Mouse (Mus musculus): ENCODE data around the gene Prnp. TPM values are rescaled to one million over a fixed set of nuclear protein-coding genes. Genes with fewer than 3 reads are reported as not detected.

Gene Prnp
- 100 to 1,000 TPM; 104 to 114 TPM for total RNA-seq (2021)
- long read RNA-seq, experiment 1, transcript Prnp-201 (3 exons, 2,184 nt), result major isoform, 232 of 260 reads
- long read RNA-seq, experiment 1, partial matches to known transcripts, result 24 of 260 reads
- long read RNA-seq, experiment 1, other reads (novel, unspliced or antisense), result 4 of 260 reads
- long read RNA-seq, experiment 2, transcript Prnp-201 (3 exons, 2,184 nt), result major isoform, 173 of 200 reads
- long read RNA-seq, experiment 2, partial matches to known transcripts, result 24 of 200 reads
- long read RNA-seq, experiment 2, other reads (novel, unspliced or antisense), result 3 of 200 reads

DNA sequence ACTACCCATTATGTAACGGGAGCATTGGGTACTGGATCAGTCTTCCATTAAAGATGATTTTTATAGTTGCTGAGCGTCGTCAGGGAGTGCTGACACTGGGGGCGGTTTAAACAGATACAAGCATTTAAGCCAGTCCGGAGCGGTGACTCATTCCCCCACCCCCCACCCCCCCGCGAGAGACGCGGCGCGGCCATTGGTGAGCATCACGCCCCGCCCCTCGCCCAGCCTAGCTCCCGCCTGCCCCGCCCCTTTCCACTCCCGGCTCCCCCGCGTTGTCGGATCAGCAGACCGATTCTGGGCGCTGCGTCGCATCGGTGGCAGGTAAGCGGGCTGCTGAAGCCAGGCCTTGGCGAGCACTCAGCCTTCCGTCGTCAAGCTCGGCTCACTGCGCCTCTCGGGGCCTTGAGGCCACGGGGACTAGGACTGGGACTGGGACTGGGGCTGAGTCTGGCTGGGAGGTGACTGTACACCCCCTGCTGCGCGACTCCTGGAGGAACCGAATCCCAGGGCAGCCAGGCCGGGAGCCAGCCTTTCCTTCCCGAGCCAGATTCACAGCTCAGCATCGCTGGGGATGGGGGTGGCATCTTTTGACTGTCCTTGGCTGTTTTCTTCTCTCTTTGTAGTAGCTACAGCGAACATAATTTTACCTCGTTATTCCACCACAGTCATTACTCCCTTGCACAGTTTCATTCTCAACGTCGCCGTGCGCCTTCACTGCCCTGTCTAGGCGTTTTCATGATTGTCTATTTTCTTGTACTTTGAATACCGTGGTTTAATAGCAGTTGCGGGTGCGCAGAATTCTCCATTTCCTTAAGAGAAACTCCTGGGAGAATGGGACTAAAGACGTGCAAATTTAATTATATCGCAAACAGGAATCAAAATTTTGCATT lies at the start of gene Prnp, which contains the start of gene Prn:
Prnp (plus strand) TSS at position 246 of the 890 bp plus-strand sequence.
Prn (plus strand) TSS at position 275 of the 890 bp plus-strand sequence.
- peak; percentile 92 for DNase-seq (ENCODE audit: low spot score)

DNA sequence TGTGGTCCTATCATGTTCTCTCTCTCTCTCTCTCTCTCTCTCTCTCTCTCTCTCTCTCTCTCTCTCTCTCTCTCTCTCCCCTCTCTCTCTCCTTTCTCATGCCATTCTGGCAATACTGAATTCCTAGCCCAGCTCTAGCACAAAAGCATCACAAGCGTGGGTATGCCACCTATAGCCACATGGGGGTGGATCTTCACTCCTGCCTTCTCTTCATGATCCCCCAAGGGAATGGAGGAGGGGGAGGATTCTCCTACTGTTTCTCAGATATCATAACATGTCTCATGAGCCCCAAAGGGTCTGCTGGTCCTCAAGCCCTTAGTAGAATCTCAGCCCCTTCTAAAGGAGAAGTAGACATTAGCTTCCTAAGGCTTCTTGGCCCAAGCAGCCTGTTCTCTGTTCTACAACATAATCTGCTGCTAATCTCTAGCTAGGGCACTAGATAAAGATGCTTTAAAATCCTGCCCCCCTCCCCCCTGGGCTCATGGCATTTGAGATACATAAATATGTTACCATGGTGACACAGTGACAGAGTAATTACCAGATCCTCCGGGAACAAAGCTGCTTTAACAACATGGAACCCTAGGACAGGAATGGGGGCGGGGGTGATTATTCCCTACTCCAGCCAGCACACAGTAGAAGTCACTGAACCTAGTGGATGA lies 47.0 kb upstream of the Prnp start:
- DNase-seq (ENCODE audit: low spot score), result no peak

DNA sequence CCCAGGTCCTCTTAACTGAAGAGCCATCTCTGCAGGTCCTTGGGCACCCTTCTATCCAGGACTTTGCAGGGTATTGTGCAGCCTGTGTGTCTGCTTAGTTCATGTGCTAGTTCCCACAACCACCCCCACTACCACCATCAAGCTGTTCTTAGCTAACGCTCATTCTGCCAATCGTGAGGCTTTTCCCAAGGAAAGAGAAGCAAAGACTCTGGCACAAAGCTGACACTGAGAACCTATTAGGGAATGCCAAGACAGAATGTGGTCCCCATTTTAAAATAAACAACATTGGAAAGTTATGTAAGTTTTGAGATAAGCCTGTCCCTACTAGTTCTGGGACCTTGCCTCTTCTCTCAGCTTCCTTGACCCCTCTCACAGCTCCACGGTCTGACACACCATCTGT lies 46.3 kb upstream of the Prnp start:
- DNase-seq (ENCODE audit: low spot score), result no peak

DNA sequence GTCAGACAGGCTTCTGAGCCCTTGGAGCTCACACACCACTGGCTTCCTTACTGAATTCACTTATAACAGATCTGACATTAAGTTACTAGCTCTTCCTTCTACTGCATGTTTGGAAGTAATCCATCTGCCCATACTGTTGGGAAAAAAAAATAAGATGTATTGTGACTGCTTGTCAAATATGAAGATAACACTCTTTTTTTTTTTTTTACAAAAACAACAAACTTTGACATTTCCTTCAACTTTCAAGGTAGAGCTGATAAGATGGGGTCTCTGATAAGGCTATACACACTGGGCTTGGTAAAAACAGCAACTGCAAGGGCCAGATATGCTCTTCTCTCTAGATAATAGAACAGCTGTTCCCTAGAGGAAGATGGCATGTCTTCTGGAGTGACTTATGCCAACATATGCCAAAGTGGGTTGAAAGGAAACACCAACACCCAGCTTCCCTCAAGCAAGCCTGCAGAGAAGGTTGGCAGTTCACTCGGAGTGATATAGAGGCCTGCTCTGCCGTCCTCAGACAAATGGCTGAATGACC lies 45.4 kb upstream of the Prnp start:
- DNase-seq (ENCODE audit: low spot score), result no peak

- DNase-seq (ENCODE audit: low spot score), result no peak
Observed at GRCm38 (mm10) chr2:131866676-131867075, 43.1 kb upstream of the Prnp start.

DNA sequence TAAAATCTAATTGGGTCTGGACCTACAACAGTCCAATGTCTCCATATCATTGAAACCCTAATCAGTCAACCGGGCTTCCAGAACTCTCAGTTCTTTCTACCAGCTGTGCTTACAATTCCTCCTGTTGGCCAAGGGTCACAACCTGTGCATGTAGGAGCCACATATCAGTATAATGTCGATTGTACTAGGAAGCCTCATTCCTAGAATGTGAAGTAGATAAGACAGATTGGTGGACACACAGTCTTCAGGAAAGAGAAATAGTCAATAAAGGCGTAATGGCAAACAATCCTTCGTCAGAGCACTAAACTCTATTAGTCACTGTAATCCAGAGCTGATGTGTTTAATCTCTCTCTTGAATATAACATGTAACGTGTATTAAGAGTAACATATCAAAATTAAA lies 40.7 kb upstream of the Prnp start:
- no peak for DNase-seq (ENCODE audit: low spot score)

DNA sequence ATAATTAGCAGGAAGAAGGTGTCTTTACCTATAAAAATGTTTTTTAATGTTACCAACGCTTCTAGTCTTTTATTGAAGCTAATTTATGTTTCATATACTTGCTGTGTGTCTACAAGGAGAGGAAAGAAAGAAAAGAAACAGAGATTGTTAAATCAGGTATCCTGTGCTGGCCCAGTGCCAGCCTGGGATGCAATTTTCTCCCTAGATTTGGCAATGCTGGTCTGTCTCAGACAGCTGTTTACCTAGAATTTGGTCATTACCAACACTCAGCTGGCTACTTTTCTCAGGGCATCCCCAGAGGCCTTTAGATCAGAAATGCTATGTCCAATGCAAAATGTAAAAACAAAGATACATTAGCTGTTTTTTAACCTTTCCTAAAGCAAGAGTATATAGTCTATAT lies 36.4 kb upstream of the Prnp start:
- DNase-seq (ENCODE audit: low spot score), result no peak

GRCm38 (mm10) chr2:131876551-131877265 lies 33.0 kb upstream of the Prnp start:
- DNase-seq (ENCODE audit: low spot score), result no peak

GRCm38 (mm10) chr2:131881766-131882165 lies 28.0 kb upstream of the Prnp start:
- no peak for DNase-seq (ENCODE audit: low spot score)

DNA sequence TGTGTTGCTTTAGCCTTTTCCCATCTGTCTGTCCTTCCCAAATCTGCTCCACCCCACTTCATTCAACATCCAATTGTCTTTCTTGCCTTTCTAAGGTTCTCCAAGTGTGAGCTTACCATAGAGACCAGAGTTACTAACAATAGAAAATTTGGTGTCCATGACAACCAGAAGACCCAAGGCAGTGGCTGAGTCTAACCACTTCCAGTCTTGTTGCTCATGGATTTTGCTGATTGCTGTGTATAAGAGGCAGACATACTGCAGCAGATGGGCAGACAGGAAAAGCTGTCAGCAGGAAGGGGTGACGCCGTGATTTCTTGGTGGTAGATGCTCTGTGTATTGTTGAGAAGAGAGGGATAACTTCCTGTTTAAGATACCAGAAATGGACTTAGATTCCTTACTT lies 26.6 kb upstream of the Prnp start:
- no peak for DNase-seq (ENCODE audit: low spot score)

GRCm38 (mm10) chr2:131886503-131887160 lies 23.1 kb upstream of the Prnp start:
- DNase-seq (ENCODE audit: low spot score), result no peak

GRCm38 (mm10) chr2:131888233-131888632 lies 21.5 kb upstream of the Prnp start:
- DNase-seq (ENCODE audit: low spot score), result no peak

DNA sequence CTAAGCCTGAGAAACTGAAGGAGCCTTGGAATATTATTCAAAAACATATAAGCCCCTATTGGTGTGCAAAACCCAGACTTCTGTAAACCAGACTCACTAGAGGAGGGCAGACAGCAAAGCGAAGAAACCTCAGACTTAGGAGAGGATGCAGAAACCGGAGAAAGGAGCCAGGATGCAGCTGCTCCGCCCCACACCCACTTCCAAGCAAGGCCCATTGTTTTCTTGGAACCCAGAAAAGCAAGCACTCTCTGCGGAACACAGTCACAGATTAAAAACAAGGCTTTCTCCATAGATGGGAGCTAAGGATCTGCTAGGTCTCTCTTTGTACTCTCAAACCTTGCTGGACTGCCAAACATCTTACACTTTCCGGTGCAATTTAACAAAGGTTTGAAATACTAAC lies 17.2 kb upstream of the Prnp start:
- DNase-seq (ENCODE audit: low spot score), result no peak

GRCm38 (mm10) chr2:131895106-131895505 lies 14.6 kb upstream of the Prnp start:
- no peak for DNase-seq (ENCODE audit: low spot score)

- DNase-seq (ENCODE audit: low spot score), result no peak
Observed at GRCm38 (mm10) chr2:131896011-131896410, 13.7 kb upstream of the Prnp start.

- DNase-seq (ENCODE audit: low spot score), result no peak
Observed at GRCm38 (mm10) chr2:131897336-131898109, 12.2 kb upstream of the Prnp start.

DNA sequence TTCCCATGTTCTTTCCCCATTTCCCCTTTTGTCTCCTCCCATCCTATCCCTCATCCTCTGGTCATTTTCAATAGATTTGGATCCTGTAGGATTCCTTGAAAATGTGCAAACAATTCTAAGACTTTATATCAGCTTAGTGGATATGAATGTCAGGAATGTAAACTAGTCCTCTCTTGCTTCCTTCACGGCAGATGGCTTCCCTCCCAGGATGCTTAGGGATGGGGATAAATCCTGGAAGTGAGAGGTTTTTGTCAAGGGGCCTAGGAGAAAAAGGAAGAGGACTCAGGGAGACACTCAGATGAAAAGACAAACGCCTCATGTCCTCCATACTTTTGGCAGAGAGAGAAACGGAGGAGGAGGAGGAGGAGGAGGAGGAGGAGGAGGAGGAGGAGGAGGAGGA lies 7.3 kb upstream of the Prnp start:
- no peak for DNase-seq (ENCODE audit: low spot score)

DNA sequence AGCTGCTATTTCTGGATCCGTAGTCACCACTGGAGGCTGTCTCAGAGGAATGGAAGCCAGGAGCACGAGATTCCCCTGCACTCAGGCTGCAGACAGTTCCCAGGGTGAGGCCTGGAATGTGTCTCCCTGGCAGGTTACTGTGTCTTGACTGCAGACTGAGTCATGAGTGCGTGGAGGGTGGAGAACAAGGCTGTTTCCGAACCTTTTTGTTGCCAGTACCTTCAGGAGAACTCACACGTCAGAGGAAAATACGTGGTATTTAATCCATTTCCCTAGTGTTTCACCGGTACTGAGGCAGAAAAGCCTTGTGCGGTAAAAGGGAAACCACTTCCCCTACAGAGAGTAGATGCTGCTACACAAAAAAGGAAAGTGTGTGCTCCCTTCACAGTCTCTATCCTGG lies 6.9 kb upstream of the Prnp start:
- DNase-seq (ENCODE audit: low spot score), result peak; percentile 83

DNA sequence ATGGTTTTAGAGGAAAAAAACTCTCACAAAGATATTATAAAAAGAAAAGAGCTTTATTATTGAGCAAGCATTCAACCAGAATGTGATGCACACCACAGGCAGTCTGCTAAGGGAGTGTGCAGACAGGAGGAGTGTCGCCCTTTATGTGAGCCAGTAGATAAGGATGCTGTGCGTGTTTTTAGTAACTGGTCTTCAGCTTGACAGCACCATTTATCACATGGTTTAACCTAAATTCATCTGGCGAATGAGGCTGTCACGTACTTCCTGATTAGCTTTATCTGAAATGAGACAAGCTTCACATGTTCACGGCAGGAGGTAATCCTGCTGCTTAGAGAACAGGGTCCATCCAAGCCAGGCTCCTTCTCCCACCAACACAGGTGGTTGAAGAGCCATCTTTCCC lies 4.7 kb upstream of the Prnp start:
- DNase-seq (ENCODE audit: low spot score), result no peak

DNA sequence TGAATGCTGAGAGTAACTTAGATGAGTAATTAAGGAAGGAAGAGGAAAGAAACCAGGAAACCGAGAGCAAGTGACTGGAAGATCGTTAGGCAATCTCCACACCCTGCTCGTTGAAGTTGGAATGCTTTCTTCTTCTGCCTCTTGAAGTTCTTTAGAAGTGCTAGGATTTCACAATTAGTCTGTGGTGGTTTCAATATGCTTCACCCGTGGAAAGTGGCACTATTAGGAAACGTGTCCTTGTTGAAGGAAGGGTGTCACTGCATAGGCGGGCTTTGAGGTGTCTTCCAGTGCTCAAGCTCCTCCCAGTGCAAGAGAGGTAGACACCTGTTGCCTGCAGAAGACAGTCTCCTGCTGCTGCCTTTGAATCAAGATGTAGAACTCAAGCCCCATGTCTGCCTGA lies 4.0 kb upstream of the Prnp start:
- DNase-seq (ENCODE audit: low spot score), result no peak
